Mouse (Mus musculus) gastrocnemius, postnatal 10 days (tissue): ENCODE data around the gene 4930564D02Rik. TPM values are rescaled to one million over a fixed set of nuclear protein-coding genes. Genes with fewer than 3 reads are reported as not detected.

Experiments used
- DNase-seq: peaks from one replicate; pipeline ENCODE4 v3.0.0; 2021; ENCODE audit warnings: mixed read lengths
- total RNA-seq, 2 experiments: library from RNA; stranded (reverse); gene quantifications; 2 replicates each; pipeline ENCODE4 v1.2.3; 2021

4930564D02Rik gene
- total RNA-seq, 2 experiments from 2014 or later: not detected

GRCm38 (mm10) chr3:105113859-105114258, 47.2 kb downstream of the 4930564D02Rik start:
- DNase-seq: no peak

- DNase-seq: peak; percentile 52
Observed at GRCm38 (mm10) chr3:105114269-105114668, 47.6 kb downstream of the 4930564D02Rik start.

GRCm38 (mm10) chr3:105116596-105116995, 50.0 kb downstream of the 4930564D02Rik start:
- peak; percentile 19 for DNase-seq

GRCm38 (mm10) chr3:105123776-105124175, 57.1 kb downstream of the 4930564D02Rik start:
- no peak for DNase-seq

- DNase-seq: no peak
Observed at GRCm38 (mm10) chr3:105127881-105128280, 61.2 kb downstream of the 4930564D02Rik start.

Other genes with a start within 250 kb of the 4930564D02Rik start
- 1 to 10 TPM; 5.5 to 8.7 TPM for gene Mov10, start 248.3 kb upstream of the 4930564D02Rik start, total RNA-seq
- gene St7l, start 202.8 kb upstream of the 4930564D02Rik start, total RNA-seq: 10 to 100 TPM; 13.8 to 20.8 TPM
- 10 to 100 TPM; 38.1 to 42.5 TPM for gene Capza1, start 202.3 kb upstream of the 4930564D02Rik start, total RNA-seq
- 1 to 10 TPM; 1.6 to 1.7 TPM for gene Wnt2b, start 104.9 kb upstream of the 4930564D02Rik start, total RNA-seq
- gene Cttnbp2nl, start 13.7 kb upstream of the 4930564D02Rik start, total RNA-seq: 10 to 100 TPM; 13.5 to 13.9 TPM